Mouse (Mus musculus): ENCODE results near the gene Gm7075. TPM values are rescaled to one million over a fixed set of nuclear protein-coding genes. Genes with fewer than 3 reads are reported as not detected.
A peak's percentile ranks its signal among the peaks of the same experiment; 100 is the strongest.

Gm7075 gene
- total and polyA plus RNA-seq, 2 experiments from 2014 or later = not detected

GRCm38 (mm10) chr10:63439694-63440228 lies 18.2 kb upstream of the Gm7075 start:
- Histone ChIP-seq H3K9ac (no peak overlapping the region), H3K9me3 (ENCODE audit: low read length) (no peaks in the 10 kb centered on the region), H3K4me2 (ENCODE audit: low read depth) (no peak overlapping the region), H3K4me1 (ENCODE audit: insufficient read depth) (no peaks in the 10 kb centered on the region), H3K27me3 (ENCODE audit: insufficient read depth, low read length) (no peaks in the 10 kb centered on the region), H3K4me3 (ENCODE audit: low read depth, low read length) (no peak overlapping the region), H3K36me3 (ENCODE audit: insufficient read depth) (no peaks in the 10 kb centered on the region), H3K27ac (ENCODE audit: low read depth, low read length) (no peak overlapping the region)
- DNase-seq (no peak), ATAC-seq (no peak)
- WGBS = 76% methylated on average over 7 of the region's 7 CpGs
- TF ChIP-seq CTCF (IDR thresholded peaks at IDR 0.05; ENCODE audit: low read depth) = no peak

GRCm38 (mm10) chr10:63438736-63439262 lies 17.2 kb upstream of the Gm7075 start:
- H3K27me3 ChIP-seq (ENCODE audit: insufficient read depth, low read length) = no peaks in the 10 kb centered on the region
- no peaks in the 10 kb centered on the region for H3K4me1 ChIP-seq (ENCODE audit: insufficient read depth)
- no peak overlapping the region for H3K4me3 ChIP-seq (ENCODE audit: low read depth, low read length)
- no peaks in the 10 kb centered on the region for H3K36me3 ChIP-seq (ENCODE audit: insufficient read depth)
- DNase-seq (no peak), ATAC-seq (no peak)
- no peak overlapping the region for H3K9ac ChIP-seq
- H3K4me2 ChIP-seq (ENCODE audit: low read depth) = no peak overlapping the region
- H3K27ac ChIP-seq (ENCODE audit: low read depth, low read length) = no peak overlapping the region
- H3K9me3 ChIP-seq (ENCODE audit: low read length) = no peaks in the 10 kb centered on the region
- no peak for TF ChIP-seq CTCF (IDR thresholded peaks at IDR 0.05; ENCODE audit: low read depth)

- DNase-seq (no peak), ATAC-seq (no peak)
- no peaks in the 10 kb centered on the region for H3K27me3 ChIP-seq (ENCODE audit: insufficient read depth, low read length)
- no peaks in the 10 kb centered on the region for H3K36me3 ChIP-seq (ENCODE audit: insufficient read depth)
- H3K4me2 ChIP-seq (ENCODE audit: low read depth) = no peak overlapping the region
- WGBS = 87% methylated on average over 2 of the region's 2 CpGs
- H3K4me3 ChIP-seq (ENCODE audit: low read depth, low read length) = no peak overlapping the region
- H3K9me3 ChIP-seq (ENCODE audit: low read length) = no peaks in the 10 kb centered on the region
- no peak overlapping the region for H3K9ac ChIP-seq
- no peak overlapping the region for H3K27ac ChIP-seq (ENCODE audit: low read depth, low read length)
- TF ChIP-seq CTCF (IDR thresholded peaks at IDR 0.05; ENCODE audit: low read depth) = no peak
- H3K4me1 ChIP-seq (ENCODE audit: insufficient read depth) = no peaks in the 10 kb centered on the region
Measured at GRCm38 (mm10) chr10:63432887-63433286, 11.3 kb upstream of the Gm7075 start.

GRCm38 (mm10) chr10:63432099-63432498 lies 10.5 kb upstream of the Gm7075 start:
- H3K27ac ChIP-seq (ENCODE audit: low read depth, low read length) = no peak overlapping the region

GRCm38 (mm10) chr10:63431221-63431736 lies 9.7 kb upstream of the Gm7075 start:
- no peak for ATAC-seq
- no peak overlapping the region for H3K9ac ChIP-seq
- TF ChIP-seq CTCF (IDR thresholded peaks at IDR 0.05; ENCODE audit: low read depth) = peak; percentile 12; the same call in 1 of the 2 replicates
- H3K9me3 ChIP-seq (ENCODE audit: low read length) = no peaks in the 10 kb centered on the region
- no peak overlapping the region for H3K4me3 ChIP-seq (ENCODE audit: low read depth, low read length)
- no peaks in the 10 kb centered on the region for H3K36me3 ChIP-seq (ENCODE audit: insufficient read depth)
- H3K4me2 ChIP-seq (ENCODE audit: low read depth) = no peak overlapping the region
- no peak overlapping the region for H3K27ac ChIP-seq (ENCODE audit: low read depth, low read length)
- no peak for DNase-seq
- H3K4me1 ChIP-seq (ENCODE audit: insufficient read depth) = no peaks in the 10 kb centered on the region
- WGBS = 94% methylated on average over 7 of the region's 7 CpGs
- no peaks in the 10 kb centered on the region for H3K27me3 ChIP-seq (ENCODE audit: insufficient read depth, low read length)

More at GRCm38 (mm10) chr10:63432099-63432498, 10.5 kb upstream of the Gm7075 start:
- Histone ChIP-seq H3K9me3 (ENCODE audit: low read length) (no peaks in the 10 kb centered on the region), H3K9ac (no peak overlapping the region), H3K27me3 (ENCODE audit: insufficient read depth, low read length) (no peaks in the 10 kb centered on the region), H3K4me3 (ENCODE audit: low read depth, low read length) (no peak overlapping the region), H3K4me2 (ENCODE audit: low read depth) (no peak overlapping the region), H3K4me1 (ENCODE audit: insufficient read depth) (no peaks in the 10 kb centered on the region), H3K36me3 (ENCODE audit: insufficient read depth) (no peaks in the 10 kb centered on the region)
- DNase-seq (no peak), ATAC-seq (no peak)
- 90% methylated on average over 8 of the region's 8 CpGs for WGBS
- TF ChIP-seq CTCF (IDR thresholded peaks at IDR 0.05; ENCODE audit: low read depth) = no peak

- Histone ChIP-seq H3K9me3 (ENCODE audit: low read length) (no peaks in the 10 kb centered on the region), H3K4me3 (ENCODE audit: low read depth, low read length) (peak within 1 kb of the TSS; percentile 79), H3K27me3 (ENCODE audit: insufficient read depth, low read length) (no peaks in the 10 kb centered on the region), H3K27ac (ENCODE audit: low read depth, low read length) (peak within 1 kb of the TSS; percentile 86), H3K4me1 (ENCODE audit: insufficient read depth) (no peaks in the 10 kb centered on the region), H3K36me3 (ENCODE audit: insufficient read depth) (no peaks in the 10 kb centered on the region), H3K4me2 (ENCODE audit: low read depth) (peak within 1 kb of the TSS; percentile 70), H3K9ac (peak within 1 kb of the TSS; percentile 65)
- 2% methylated on average over 55 of the region's 55 CpGs for WGBS
- TF ChIP-seq CTCF (IDR thresholded peaks at IDR 0.05; ENCODE audit: low read depth) = no peak
- DNase-seq = peak; percentile 95
- ATAC-seq = peak; percentile 95
Measured at GRCm38 (mm10) chr10:63429785-63430305, 8.3 kb upstream of the Gm7075 start, which contains the start of gene Ctnna3. Gene Ctnna3 (plus strand): TSS chr10:63430098.

- peak overlapping the region; percentile 65 for H3K9ac ChIP-seq
- peak overlapping the region; percentile 86 for H3K27ac ChIP-seq (ENCODE audit: low read depth, low read length)
- peak overlapping the region; percentile 70 for H3K4me2 ChIP-seq (ENCODE audit: low read depth)
- no peaks in the 10 kb centered on the region for H3K9me3 ChIP-seq (ENCODE audit: low read length)
- peak overlapping the region; percentile 79 for H3K4me3 ChIP-seq (ENCODE audit: low read depth, low read length)
- TF ChIP-seq CTCF (IDR thresholded peaks at IDR 0.05; ENCODE audit: low read depth) = no peak
- no peaks in the 10 kb centered on the region for H3K36me3 ChIP-seq (ENCODE audit: insufficient read depth)
- ATAC-seq (peak; percentile 94), DNase-seq (peak; percentile 100)
- no peaks in the 10 kb centered on the region for H3K4me1 ChIP-seq (ENCODE audit: insufficient read depth)
- no peaks in the 10 kb centered on the region for H3K27me3 ChIP-seq (ENCODE audit: insufficient read depth, low read length)
- 3% methylated on average over 34 of the region's 34 CpGs for WGBS
Measured at GRCm38 (mm10) chr10:63429380-63429779, 7.8 kb upstream of the Gm7075 start.
